Mouse (Mus musculus): ENCODE measurements around the gene Etv4. TPM values are rescaled to one million over a fixed set of nuclear protein-coding genes. Genes with fewer than 3 reads are reported as not detected.

The Etv4 gene
- total RNA-seq, 2 experiments from 2014 or later, result 2.4 to 2.5 TPM

GRCm38 (mm10) chr11:101787432-101787831, 2.3 kb upstream of the Etv4 start:
- DNase-seq (ENCODE audit: low spot score), result no peak

- no peak for DNase-seq (ENCODE audit: low spot score)
These were observed 1.5 kb upstream of the Etv4 start for GRCm38 (mm10) chr11:101786651-101787050.

GRCm38 (mm10) chr11:101785852-101786205, 658 bp upstream of the Etv4 start:
- no peak for DNase-seq (ENCODE audit: low spot score)

GRCm38 (mm10) chr11:101784488-101785142, 556 bp downstream of the Etv4 start:
- DNase-seq (ENCODE audit: low spot score), result no peak

GRCm38 (mm10) chr11:101784072-101784471, 1.1 kb downstream of the Etv4 start:
- no peak for DNase-seq (ENCODE audit: low spot score)

GRCm38 (mm10) chr11:101783584-101783983, 1.6 kb downstream of the Etv4 start:
- DNase-seq (ENCODE audit: low spot score), result no peak

- no peak for DNase-seq (ENCODE audit: low spot score)
These were observed 2.0 kb downstream of the Etv4 start for GRCm38 (mm10) chr11:101783135-101783534.

- no peak for DNase-seq (ENCODE audit: low spot score)
These were observed 8.3 kb downstream of the Etv4 start for GRCm38 (mm10) chr11:101776846-101777245.

GRCm38 (mm10) chr11:101772449-101772848, 12.7 kb downstream of the Etv4 start:
- peak; percentile 39 for DNase-seq (ENCODE audit: low spot score)

- no peak for DNase-seq (ENCODE audit: low spot score)
These were observed 13.1 kb downstream of the Etv4 start for GRCm38 (mm10) chr11:101772027-101772426.

- DNase-seq (ENCODE audit: low spot score), result no peak
These were observed 14.9 kb downstream of the Etv4 start for GRCm38 (mm10) chr11:101770266-101770665.

GRCm38 (mm10) chr11:101768721-101769120, 16.4 kb downstream of the Etv4 start:
- DNase-seq (ENCODE audit: low spot score), result no peak

- no peak for DNase-seq (ENCODE audit: low spot score)
These were observed 17.8 kb downstream of the Etv4 start for GRCm38 (mm10) chr11:101767326-101767725.

GRCm38 (mm10) chr11:101764546-101764945, 20.6 kb downstream of the Etv4 start:
- DNase-seq (ENCODE audit: low spot score), result no peak

- peak; percentile 43 for DNase-seq (ENCODE audit: low spot score)
These were observed 21.4 kb downstream of the Etv4 start for GRCm38 (mm10) chr11:101763723-101764122.

- no peak for DNase-seq (ENCODE audit: low spot score)
These were observed 25.6 kb downstream of the Etv4 start for GRCm38 (mm10) chr11:101759530-101759929.

GRCm38 (mm10) chr11:101758431-101758830, 26.7 kb downstream of the Etv4 start:
- DNase-seq (ENCODE audit: low spot score), result no peak

GRCm38 (mm10) chr11:101757366-101757765, 27.8 kb downstream of the Etv4 start:
- no peak for DNase-seq (ENCODE audit: low spot score)

- peak; percentile 87 for DNase-seq (ENCODE audit: low spot score)
These were observed 28.6 kb downstream of the Etv4 start for GRCm38 (mm10) chr11:101756616-101757015.

- DNase-seq (ENCODE audit: low spot score), result no peak
These were observed 51.6 kb downstream of the Etv4 start for GRCm38 (mm10) chr11:101733596-101733995.

- DNase-seq (ENCODE audit: low spot score), result peak; percentile 99
These were observed 52.4 kb downstream of the Etv4 start, which contains the start of gene Dhx8 for GRCm38 (mm10) chr11:101732518-101733440. TSS of gene Dhx8 (plus strand) at chr11:101732919.

- no peak for DNase-seq (ENCODE audit: low spot score)
These were observed 55.9 kb downstream of the Etv4 start for GRCm38 (mm10) chr11:101729308-101729707.

- no peak for DNase-seq (ENCODE audit: low spot score)
These were observed 58.4 kb downstream of the Etv4 start for GRCm38 (mm10) chr11:101726765-101727164.
